Mouse (Mus musculus): Measurements from ENCODE around the gene Itfg1. TPM values are rescaled to one million over a fixed set of nuclear protein-coding genes. Genes with fewer than 3 reads are reported as not detected.
A peak's percentile ranks its signal among the peaks of the same experiment; 100 is the strongest.

Gene Itfg1
- polyA plus RNA-seq, 1 experiment from 2014 or later, result 171 TPM

GRCm38 (mm10) chr8:85700101-85700750 is 140.5 kb downstream of the Itfg1 start:
- Histone ChIP-seq H3K27ac (ENCODE audit: low read length) (peak overlapping the region; percentile 99), H3K36me3 (ENCODE audit: control insufficient read depth, insufficient read depth) (no peaks in the 10 kb centered on the region), H3K9me3 (ENCODE audit: control insufficient read depth, low read length) (no peaks in the 10 kb centered on the region), H3K27me3 (replicated peaks; ENCODE audit: control insufficient read depth, insufficient read depth, low read length) (peaks cover 4% of the 10 kb centered on the region; the same call in 1 of the 2 replicates), H3K9ac (replicated peaks; ENCODE audit: low read depth, low read length) (peak overlapping the region; percentile 93), H3K4me3 (replicated peaks; ENCODE audit: low read length) (peak overlapping the region; percentile 86), H3K4me2 (ENCODE audit: low read length) (peak overlapping the region; percentile 69), H3K4me1 (replicated peaks; ENCODE audit: control insufficient read depth, insufficient read depth, low read length) (peaks cover 9% of the 10 kb centered on the region)
- WGBS, result 0% methylated on average over 83 of the region's 84 CpGs
- peak; percentile 98 for ATAC-seq

GRCm38 (mm10) chr8:85699051-85699450 is 141.7 kb downstream of the Itfg1 start:
- no peak overlapping the region for H3K9ac ChIP-seq (replicated peaks; ENCODE audit: low read depth, low read length)
- H3K9me3 ChIP-seq (ENCODE audit: control insufficient read depth, low read length), result no peaks in the 10 kb centered on the region
- H3K36me3 ChIP-seq (ENCODE audit: control insufficient read depth, insufficient read depth), result no peaks in the 10 kb centered on the region
- no peak overlapping the region for H3K27ac ChIP-seq (ENCODE audit: low read length)
- peaks cover 2% of the 10 kb centered on the region; the same call in 1 of the 2 replicates for H3K27me3 ChIP-seq (replicated peaks; ENCODE audit: control insufficient read depth, insufficient read depth, low read length)
- ATAC-seq, result peak; percentile 29
- H3K4me2 ChIP-seq (ENCODE audit: low read length), result peak overlapping the region; percentile 60
- H3K4me1 ChIP-seq (replicated peaks; ENCODE audit: control insufficient read depth, insufficient read depth, low read length), result peaks cover 9% of the 10 kb centered on the region
- WGBS, result 0% methylated on average over 6 of the region's 6 CpGs
- H3K4me3 ChIP-seq (replicated peaks; ENCODE audit: low read length), result peak overlapping the region; percentile 45

Small RNA genes lying within 50 kb of the gene (microRNA-seq; reads per million reads assigned to microRNA genes)
- not detected for gene Mir8109

Other genes starting within 250 kb of the Itfg1 start
- gene Neto2, start 140.0 kb downstream of the Itfg1 start, polyA plus RNA-seq (2015; fragmentation: Nextera tagmentation; extraction: Ambion mirVana), result 77.2 and 87.7 TPM in 2 replicates
- gene Phkb, start within 50 bp of the Itfg1 start, polyA plus RNA-seq (2015; fragmentation: Nextera tagmentation; extraction: Ambion mirVana), result 26.0 and 26.3 TPM in 2 replicates